In the genomic region with DNA sequence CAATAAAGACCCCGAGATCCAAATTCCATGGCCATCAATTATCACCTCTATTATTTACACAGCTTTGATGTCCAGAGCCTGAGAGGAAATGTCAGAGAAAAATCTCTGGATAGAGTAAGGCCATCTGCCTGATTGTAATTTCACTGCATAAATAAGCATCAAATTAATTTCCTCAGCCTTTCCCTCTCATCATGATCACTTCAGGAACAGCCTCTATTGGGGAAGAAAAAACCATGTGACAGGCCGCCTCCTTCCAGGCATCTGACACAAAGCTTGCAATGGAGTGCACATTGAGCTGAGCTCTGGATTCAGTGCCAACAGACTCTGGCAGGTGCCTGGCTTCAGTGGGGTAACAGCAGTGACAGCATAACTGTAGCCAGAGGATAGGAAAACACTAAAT, we compare ENCODE assay signal across 8 mouse cellular contexts.
A peak's percentile ranks its signal among the peaks of the same experiment; 100 is the strongest.
DNase-seq lines count a peak whose midpoint lies in the region; ATAC-seq lines count a peak whose summit lies in the region.

No protein-coding gene starts in this region.

- DNase-seq in adrenal gland, postnatal 25 days: peak; percentile 9
- no peak for DNase-seq in adrenal gland, postnatal 4 days (ENCODE audit: low spot score in 2 of 2)
- peak; percentile 45 to 59 for DNase-seq in frontal cortex, postnatal 36 days (ENCODE audit: low spot score in 2 of 2)
- DNase-seq in embryo, embryonic 11 days: no peak
- DNase-seq in MN1 (ENCODE audit: low spot score): no peak

- H3K27me3 ChIP-seq in midbrain, embryonic 12.5 days: no peaks in the 10 kb centered on the region

- H3K9me3 ChIP-seq in midbrain, embryonic 12.5 days: no peaks in the 10 kb centered on the region

- H3K27ac ChIP-seq in midbrain, embryonic 12.5 days (replicated peaks): peak overlapping the region; percentile 52; the same call in 1 of the 2 replicates

- peaks cover 40% of the 10 kb centered on the region for H3K36me3 ChIP-seq in midbrain, embryonic 12.5 days

- peak; percentile 98 for ATAC-seq in cerebellum, adult (ENCODE audit: insufficient number of reproducible peaks, low FRiP score, low TSS enrichment)
- ATAC-seq in midbrain, embryonic 12.5 days (ENCODE audit: low FRiP score, low read depth): peak; percentile 68
- ATAC-seq in CD4-positive, CD25-positive, alpha-beta regulatory T cell, adult 4 months: no peak

- H3K4me2 ChIP-seq in midbrain, embryonic 12.5 days (replicated peaks): no peak overlapping the region

- WGBS in midbrain, embryonic 12.5 days: 53% methylated on average over 2 of the region's 2 CpGs

- no peak overlapping the region for H3K4me3 ChIP-seq in midbrain, embryonic 12.5 days

- no peak overlapping the region for H3K9ac ChIP-seq in midbrain, embryonic 12.5 days (replicated peaks)

- peaks cover 5% of the 10 kb centered on the region; the same call in 1 of the 2 replicates for H3K4me1 ChIP-seq in midbrain, embryonic 12.5 days

Comparison
In these comparisons a context has a peak if more than half of its experiments do, and no peak if none do; other contexts are left out.
1. DNase-seq: peak in adrenal gland, postnatal 25 days (single experiment) and frontal cortex, postnatal 36 days (2 of 2); none in adrenal gland, postnatal 4 days (0 of 2), embryo, embryonic 11 days (single experiment) and MN1 (single experiment).